Mouse (Mus musculus) midbrain, embryonic 14.5 days (tissue): ENCODE data around the gene Slc34a1. TPM values are rescaled to one million over a fixed set of nuclear protein-coding genes. Genes with fewer than 3 reads are reported as not detected.

Experiments used
- ATAC-seq: fragments of 200-750 bp; cut with Nextera tagmentation; 2 replicates; pipeline ENCODE4 v1.8.0; 2017; ENCODE audit warnings: moderate number of reproducible peaks, moderate library complexity; ENCODE audit not compliant: low FRiP score, low TSS enrichment
- DNase-seq: peaks from one replicate; pipeline ENCODE4 v3.0.0-alpha.2; 2015
- H3K27ac ChIP-seq: fragments of 300-500 bp; sonication (generic); replicated peaks from 2 replicates; pipeline ENCODE4 v1.5.1; 2014; ENCODE audit warnings: mild to moderate bottlenecking, low read depth, low read length, moderate library complexity
- H3K27me3 ChIP-seq: fragments of 300-500 bp; sonication (generic); 2 replicates; pipeline ENCODE4 v1.6.1; 2014; ENCODE audit warnings: low read length, control low read depth, mixed read lengths; ENCODE audit not compliant: control insufficient read depth, insufficient read depth
- H3K36me3 ChIP-seq: fragments of 300-500 bp; sonication (generic); 2 replicates; pipeline ENCODE4 v1.6.1; 2014; ENCODE audit warnings: low read length, control low read depth; ENCODE audit not compliant: control insufficient read depth, insufficient read depth
- H3K4me1 ChIP-seq: fragments of 300-500 bp; sonication (generic); 2 replicates; pipeline ENCODE4 v1.6.1; 2014; ENCODE audit warnings: mild to moderate bottlenecking, antibody characterized with exemption, low read length, control low read depth; ENCODE audit not compliant: control insufficient read depth, insufficient read depth
- H3K4me2 ChIP-seq: fragments of 300-500 bp; sonication (generic); 2 replicates; pipeline ENCODE4 v1.6.1; 2014; ENCODE audit warnings: mild to moderate bottlenecking, low read length, moderate library complexity
- H3K4me3 ChIP-seq: fragments of 300-500 bp; sonication (generic); replicated peaks from 2 replicates; pipeline ENCODE4 v1.5.1; 2014; ENCODE audit warnings: low read depth, low read length
- H3K9ac ChIP-seq: fragments of 300-500 bp; sonication (generic); replicated peaks from 2 replicates; pipeline ENCODE4 v1.6.1; 2014; ENCODE audit warnings: mild to moderate bottlenecking, low read length, moderate library complexity
- H3K9me3 ChIP-seq: fragments of 300-500 bp; sonication (generic); 2 replicates; pipeline ENCODE4 v1.6.1; 2016; ENCODE audit warnings: low read length, control low read depth, mixed read lengths; ENCODE audit not compliant: control insufficient read depth
- WGBS: fragments of 180-500 bp; shearing (Covaris S2); extraction: QIAGEN DNeasy Blood & Tissue Kit; methylation state at CpG from one replicate; pipeline ENCODE4 v1.1.7; 2014; 5-methylcytosine and 5-hydroxymethylcytosine counted together
- polyA plus RNA-seq: library from polyadenylated mRNA; unstranded; fragments of >200 nt; fragmentation: Nextera tagmentation; extraction: Ambion mirVana; gene quantifications from 2 replicates; pipeline ENCODE4 v1.2.1, GENCODE M21; 2014

Slc34a1 gene
- polyA plus RNA-seq, 1 experiment from 2014 or later, result not detected

GRCm38 (mm10) chr13:55371740-55372139, 26.2 kb upstream of the Slc34a1 start:
- H3K9me3 ChIP-seq, result no peaks in the 10 kb centered on the region
- no peak overlapping the region for H3K9ac ChIP-seq
- no peaks in the 10 kb centered on the region for H3K36me3 ChIP-seq
- no peaks in the 10 kb centered on the region for H3K27me3 ChIP-seq
- H3K4me3 ChIP-seq, result no peak overlapping the region
- H3K4me1 ChIP-seq, result no peaks in the 10 kb centered on the region
- no peak for DNase-seq
- no peak overlapping the region for H3K27ac ChIP-seq
- no peak overlapping the region for H3K4me2 ChIP-seq
- no peak for ATAC-seq
- 57% methylated on average over 5 of the region's 5 CpGs for WGBS

- Histone ChIP-seq H3K4me2 (no peak overlapping the region), H3K27ac (no peak overlapping the region), H3K27me3 (peaks cover 16% of the 10 kb centered on the region), H3K4me1 (no peaks in the 10 kb centered on the region), H3K9ac (0 out of 2 replicates have a peak overlapping the region, but pooled peaks have one; percentile 4), H3K4me3 (no peak overlapping the region), H3K36me3 (no peaks in the 10 kb centered on the region), H3K9me3 (no peaks in the 10 kb centered on the region)
- DNase-seq (no peak), ATAC-seq (no peak)
- WGBS, result 65% methylated on average over 6 of the region's 6 CpGs
Observed at GRCm38 (mm10) chr13:55374206-55374924, 23.6 kb upstream of the Slc34a1 start.

GRCm38 (mm10) chr13:55375877-55376276, 22.1 kb upstream of the Slc34a1 start:
- no peaks in the 10 kb centered on the region for H3K4me1 ChIP-seq
- DNase-seq, result no peak
- no peak overlapping the region for H3K4me2 ChIP-seq
- no peaks in the 10 kb centered on the region for H3K9me3 ChIP-seq
- ATAC-seq, result no peak
- H3K9ac ChIP-seq, result no peak overlapping the region
- WGBS, result 70% methylated on average over 2 of the region's 2 CpGs
- H3K4me3 ChIP-seq, result no peak overlapping the region
- H3K27ac ChIP-seq, result no peak overlapping the region
- no peaks in the 10 kb centered on the region for H3K36me3 ChIP-seq
- H3K27me3 ChIP-seq, result peaks cover 27% of the 10 kb centered on the region

DNA sequence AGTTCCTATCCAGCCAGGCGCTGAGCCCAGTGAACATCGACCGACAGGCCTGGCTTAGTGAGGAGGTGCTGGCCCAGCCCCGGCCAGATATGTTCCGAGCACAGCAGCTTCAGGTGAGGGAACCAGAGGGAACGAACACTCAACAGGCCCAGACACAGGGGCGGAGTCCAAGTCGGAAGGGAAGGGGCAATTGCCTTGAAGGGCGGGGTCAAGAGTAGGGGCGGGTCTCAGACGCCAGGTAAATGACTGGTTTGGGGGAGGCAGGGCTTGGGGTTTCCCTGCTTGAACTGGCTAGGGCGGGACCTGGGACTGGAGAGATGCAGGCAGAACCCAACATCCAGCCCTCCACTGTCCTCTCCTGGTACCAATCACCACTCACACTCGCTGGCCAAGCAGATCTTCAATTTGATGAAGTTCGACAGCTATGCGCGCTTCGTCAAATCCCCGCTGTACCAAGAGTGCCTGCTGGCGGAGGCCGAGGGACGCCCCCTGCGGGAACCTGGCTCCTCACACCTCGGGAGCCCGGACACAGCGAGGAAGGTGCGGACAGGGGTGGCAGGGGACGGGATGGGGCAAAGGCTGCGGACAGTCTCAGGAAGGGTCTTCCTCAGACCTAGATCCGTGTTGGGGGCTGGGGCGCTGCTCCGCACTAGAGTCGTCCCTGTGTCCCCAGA, 18.9 kb upstream of the Slc34a1 start:
- DNase-seq, result no peak
- no peak for ATAC-seq
- Histone ChIP-seq H3K27me3 (peaks cover 27% of the 10 kb centered on the region), H3K27ac (no peak overlapping the region), H3K9me3 (no peaks in the 10 kb centered on the region), H3K36me3 (no peaks in the 10 kb centered on the region), H3K9ac (no peak overlapping the region), H3K4me1 (no peaks in the 10 kb centered on the region), H3K4me2 (no peak overlapping the region), H3K4me3 (no peak overlapping the region)
- WGBS, result 6% methylated on average over 32 of the region's 32 CpGs

- Histone ChIP-seq H3K4me3 (no peak overlapping the region), H3K4me2 (no peak overlapping the region), H3K27ac (no peak overlapping the region), H3K27me3 (peaks cover 27% of the 10 kb centered on the region), H3K36me3 (no peaks in the 10 kb centered on the region), H3K9me3 (no peaks in the 10 kb centered on the region), H3K4me1 (no peaks in the 10 kb centered on the region), H3K9ac (no peak overlapping the region)
- ATAC-seq (no peak), DNase-seq (no peak)
- 87% methylated on average over 4 of the region's 4 CpGs for WGBS
Observed at GRCm38 (mm10) chr13:55381790-55382189, 16.2 kb upstream of the Slc34a1 start.

DNA sequence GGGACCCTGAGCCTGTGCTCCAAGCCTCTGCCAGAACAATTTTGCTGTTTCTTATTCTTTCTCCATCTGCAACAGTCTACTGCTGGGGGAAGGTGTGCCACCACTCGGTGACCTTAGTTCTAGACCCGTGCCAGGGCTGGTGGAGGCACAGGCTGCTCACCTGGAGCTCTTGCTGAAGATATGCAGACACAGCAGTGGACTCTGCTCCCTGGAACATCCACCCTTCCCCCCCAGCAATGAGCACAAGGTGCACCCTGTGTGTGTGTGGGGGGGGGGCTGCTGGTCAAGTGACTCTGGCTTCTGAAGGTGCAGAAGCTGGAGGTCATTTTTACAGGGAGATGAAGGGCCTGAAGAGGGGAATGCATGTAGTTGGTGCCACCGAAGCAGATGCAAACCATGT, 7.3 kb upstream of the Slc34a1 start:
- no peak overlapping the region for H3K4me2 ChIP-seq
- DNase-seq, result no peak
- no peak overlapping the region for H3K27ac ChIP-seq
- ATAC-seq, result no peak
- no peaks in the 10 kb centered on the region for H3K27me3 ChIP-seq
- H3K4me1 ChIP-seq, result no peaks in the 10 kb centered on the region
- no peak overlapping the region for H3K9ac ChIP-seq
- no peaks in the 10 kb centered on the region for H3K9me3 ChIP-seq
- WGBS, result 79% methylated on average over 3 of the region's 3 CpGs
- no peaks in the 10 kb centered on the region for H3K36me3 ChIP-seq
- H3K4me3 ChIP-seq, result no peak overlapping the region

GRCm38 (mm10) chr13:55391626-55392029, 6.4 kb upstream of the Slc34a1 start:
- no peak overlapping the region for H3K9ac ChIP-seq
- H3K36me3 ChIP-seq, result no peaks in the 10 kb centered on the region
- H3K4me3 ChIP-seq, result no peak overlapping the region
- H3K4me2 ChIP-seq, result no peak overlapping the region
- no peaks in the 10 kb centered on the region for H3K4me1 ChIP-seq
- DNase-seq (no peak), ATAC-seq (no peak)
- no peaks in the 10 kb centered on the region for H3K27me3 ChIP-seq
- H3K9me3 ChIP-seq, result no peaks in the 10 kb centered on the region
- 95% methylated on average over 1 of the region's 1 CpGs for WGBS
- no peak overlapping the region for H3K27ac ChIP-seq

DNA sequence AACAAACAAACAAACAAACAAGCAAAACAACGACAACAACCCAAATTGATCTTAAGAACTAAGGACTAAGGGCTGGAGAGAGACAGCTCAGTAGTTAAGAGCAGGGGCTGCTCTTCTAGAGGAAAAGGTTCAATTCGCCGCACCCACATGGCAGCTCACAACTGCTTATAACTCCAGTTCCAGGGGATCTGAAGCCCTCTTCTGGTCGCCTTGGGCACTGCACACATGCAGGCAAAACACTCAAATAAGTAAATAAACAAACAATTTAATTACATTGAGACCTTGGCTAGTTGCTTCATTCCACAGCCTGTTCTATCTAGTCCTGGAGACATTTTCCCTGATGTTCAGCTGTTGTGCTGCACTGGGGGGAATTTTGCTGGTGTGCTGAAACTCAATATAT, 5.1 kb upstream of the Slc34a1 start:
- H3K4me1 ChIP-seq, result no peaks in the 10 kb centered on the region
- H3K9ac ChIP-seq, result no peak overlapping the region
- DNase-seq, result no peak
- ATAC-seq, result no peak
- no peaks in the 10 kb centered on the region for H3K27me3 ChIP-seq
- H3K9me3 ChIP-seq, result no peaks in the 10 kb centered on the region
- no peak overlapping the region for H3K27ac ChIP-seq
- no peak overlapping the region for H3K4me3 ChIP-seq
- no peaks in the 10 kb centered on the region for H3K36me3 ChIP-seq
- H3K4me2 ChIP-seq, result no peak overlapping the region
- 64% methylated on average over 4 of the region's 4 CpGs for WGBS
